Comparison of ENCODE assay signal across 8 mouse cellular contexts in genomic region chr5:143055501-143056125, GRCm38 (mm10). TPM values are rescaled to one million over a fixed set of nuclear protein-coding genes. Genes with fewer than 3 reads are reported as not detected.
DNase-seq lines count a peak whose midpoint lies in the region; ATAC-seq lines count a peak whose summit lies in the region.

No protein-coding gene starts in this region.

- H3K36me3 ChIP-seq in kidney, embryonic 16.5 days (ENCODE audit: insufficient read depth, low read length), result peaks cover 24% of the 10 kb centered on the region
- H3K36me3 ChIP-seq in forebrain, embryonic 11.5 days (ENCODE audit: control insufficient read depth, insufficient read depth, low read length), result no peaks in the 10 kb centered on the region

- no peak overlapping the region for H3K4me3 ChIP-seq in brown adipose tissue, adult 24 weeks (ENCODE audit: insufficient read depth, low read depth, low read length)
- H3K4me3 ChIP-seq in kidney, embryonic 16.5 days (ENCODE audit: low read length), result no peak overlapping the region
- no peak overlapping the region for H3K4me3 ChIP-seq in forebrain, embryonic 11.5 days (ENCODE audit: low read depth, low read length)

- no peak overlapping the region for H3K4me2 ChIP-seq in kidney, embryonic 16.5 days (replicated peaks; ENCODE audit: low read depth, low read length)
- H3K4me2 ChIP-seq in forebrain, embryonic 11.5 days (ENCODE audit: low read depth, low read length, severe bottlenecking), result no peak overlapping the region

- H3K4me1 ChIP-seq in brown adipose tissue, adult 24 weeks (ENCODE audit: control insufficient read depth, insufficient read depth, insufficient read length, low read length), result peaks cover 21% of the 10 kb centered on the region
- peaks cover 7% of the 10 kb centered on the region; the same call in 1 of the 2 replicates for H3K4me1 ChIP-seq in kidney, embryonic 16.5 days (ENCODE audit: insufficient read depth, low read length)
- H3K4me1 ChIP-seq in forebrain, embryonic 11.5 days (replicated peaks; ENCODE audit: control insufficient read depth, insufficient read depth, low read length), result 0 out of 2 replicates have a peak, but pooled peaks cover 2% of the 10 kb centered on the region

- ATAC-seq in kidney, embryonic 16.5 days (ENCODE audit: low FRiP score, low TSS enrichment), result no peak
- peak; percentile 62 for ATAC-seq in megakaryocyte progenitor cell, adult 5-6 weeks (replicated peaks; ENCODE audit: poor library complexity)
- ATAC-seq in forebrain, embryonic 11.5 days (replicated peaks; ENCODE audit: low FRiP score), result no peak

- intact Hi-C loops in gastrocnemius, postnatal 14 days (cut with DNase I; ENCODE audit: low total_unique reads), result no loop called here

- H3K9me3 ChIP-seq in kidney, embryonic 16.5 days (ENCODE audit: low read length), result no peaks in the 10 kb centered on the region
- no peaks in the 10 kb centered on the region for H3K9me3 ChIP-seq in forebrain, embryonic 11.5 days (ENCODE audit: control insufficient read depth, low read length)

- H3K27me3 ChIP-seq in kidney, embryonic 16.5 days (ENCODE audit: insufficient read depth, low read length), result no peaks in the 10 kb centered on the region
- H3K27me3 ChIP-seq in forebrain, embryonic 11.5 days (ENCODE audit: control insufficient read depth, insufficient read depth, low read length), result no peaks in the 10 kb centered on the region

- H3K27ac ChIP-seq in brown adipose tissue, adult 24 weeks (replicated peaks; ENCODE audit: low read depth, low read length), result peak overlapping the region; percentile 87
- H3K27ac ChIP-seq in kidney, embryonic 16.5 days (ENCODE audit: low read length), result peak overlapping the region; percentile 70
- no peak overlapping the region for H3K27ac ChIP-seq in forebrain, embryonic 11.5 days (ENCODE audit: low read depth, low read length)

- no peak overlapping the region for H3K9ac ChIP-seq in kidney, embryonic 16.5 days (replicated peaks; ENCODE audit: low read length)
- H3K9ac ChIP-seq in forebrain, embryonic 11.5 days (ENCODE audit: low read length), result no peak overlapping the region

- WGBS in kidney, embryonic 16.5 days, result 21% methylated on average over 3 of the region's 3 CpGs
- WGBS in forebrain, embryonic 11.5 days, result 90% methylated on average over 3 of the region's 3 CpGs

- peak; percentile 61 to 87 for DNase-seq in heart, adult 18-20 months
- no peak for DNase-seq in heart, postnatal 4 days
- DNase-seq in forebrain, embryonic 11.5 days (ENCODE audit: low spot score), result no peak
- DNase-seq in gastrocnemius, postnatal 14 days, result no peak
- DNase-seq in T-cell, adult 2 months (ENCODE audit: low spot score), result no peak

RNA-seq across cellular contexts. Expression of gene Rnf216, which starts 57.2 kb away (rescaled TPM):
- total RNA-seq in heart, adult 18-20 months (2021), result 10 to 100 TPM; 23.3 to 25.7 TPM
- total RNA-seq in heart, postnatal 4 days (2021), result 10 to 100 TPM; 28.9 to 32.2 TPM
- 12.5 and 14.6 TPM in 2 replicates for polyA plus RNA-seq in brown adipose tissue, adult 24 weeks (2012; ENCODE audit: insufficient read depth, insufficient read length, missing spikeins)
- polyA plus RNA-seq in kidney, embryonic 16.5 days (2015; fragmentation: Nextera tagmentation; extraction: Ambion mirVana), result 39.4 and 46.2 TPM in 2 replicates
- total RNA-seq in megakaryocyte progenitor cell, adult 5-6 weeks (2015), result 43.8 and 53.6 TPM in 2 replicates
- total RNA-seq in megakaryocyte progenitor cell, adult 5-6 weeks (2017), result 38.2 and 40.9 TPM in 2 replicates
- 38.6 and 42.7 TPM in 2 replicates for polyA plus RNA-seq in forebrain, embryonic 11.5 days (2014; fragmentation: Nextera tagmentation; extraction: Ambion mirVana)
- total RNA-seq in gastrocnemius, postnatal 14 days (2021), result 10 to 100 TPM; 16.6 to 19.0 TPM

Comparison
In these comparisons a context has a peak if more than half of its experiments do, and no peak if none do; other contexts are left out.
1. DNase-seq: peak in heart, adult 18-20 months (2 of 2); none in heart, postnatal 4 days (single experiment), forebrain, embryonic 11.5 days (single experiment), gastrocnemius, postnatal 14 days (single experiment) and T-cell, adult 2 months (single experiment).